Mouse (Mus musculus) intestine, embryonic 16.5 days (tissue): ENCODE data around the gene Unc93b1. TPM values are rescaled to one million over a fixed set of nuclear protein-coding genes. Genes with fewer than 3 reads are reported as not detected.

Experiments used
- ATAC-seq: fragments of 200-750 bp; cut with Nextera tagmentation; 2 replicates; pipeline ENCODE4 v1.8.0; 2017; ENCODE audit warnings: moderate TSS enrichment, moderate library complexity
- H3K27ac ChIP-seq: fragments of 300-500 bp; sonication (generic); 2 replicates; pipeline ENCODE4 v1.5.1; 2014; ENCODE audit warnings: mild to moderate bottlenecking, low read length
- H3K27me3 ChIP-seq: fragments of 300-500 bp; sonication (generic); replicated peaks from 2 replicates; pipeline ENCODE4 v1.6.1; 2014; ENCODE audit warnings: low read length, control low read depth, mixed read lengths; ENCODE audit not compliant: control insufficient read depth, insufficient read depth
- H3K36me3 ChIP-seq: fragments of 300-500 bp; sonication (generic); 2 replicates; pipeline ENCODE4 v1.6.1; 2014; ENCODE audit warnings: low read length, control low read depth; ENCODE audit not compliant: control insufficient read depth, insufficient read depth
- H3K4me1 ChIP-seq: fragments of 300-500 bp; sonication (generic); 2 replicates; pipeline ENCODE4 v1.6.1; 2014; ENCODE audit warnings: low read length, control low read depth, mixed read lengths; ENCODE audit not compliant: control insufficient read depth, insufficient read depth
- H3K4me2 ChIP-seq: fragments of 300-500 bp; sonication (generic); 2 replicates; pipeline ENCODE4 v1.6.1; 2014; ENCODE audit warnings: low read depth, low read length, control low read depth
- H3K4me3 ChIP-seq: fragments of 300-500 bp; sonication (generic); 2 replicates; pipeline ENCODE4 v1.5.1; 2014; ENCODE audit warnings: mild to moderate bottlenecking, low read length
- H3K9ac ChIP-seq: fragments of 300-500 bp; sonication (generic); 2 replicates; pipeline ENCODE4 v1.6.1; 2014; ENCODE audit warnings: low read depth, low read length
- H3K9me3 ChIP-seq: fragments of 300-500 bp; sonication (generic); 2 replicates; pipeline ENCODE4 v1.6.1; 2016; ENCODE audit warnings: low read length, control low read depth; ENCODE audit not compliant: control insufficient read depth
- WGBS: fragments of 180-500 bp; shearing (Covaris S2); extraction: QIAGEN DNeasy Blood & Tissue Kit; methylation state at CpG from one replicate; pipeline ENCODE4 v1.1.7; 2014; 5-methylcytosine and 5-hydroxymethylcytosine counted together
- polyA plus RNA-seq: library from polyadenylated mRNA; unstranded; fragments of >200 nt; fragmentation: Nextera tagmentation; extraction: Ambion mirVana; gene quantifications from 2 replicates; pipeline ENCODE4 v1.2.1, GENCODE M21; 2015

Gene Unc93b1
- 27.0 and 29.8 TPM in 2 replicates for polyA plus RNA-seq

DNA sequence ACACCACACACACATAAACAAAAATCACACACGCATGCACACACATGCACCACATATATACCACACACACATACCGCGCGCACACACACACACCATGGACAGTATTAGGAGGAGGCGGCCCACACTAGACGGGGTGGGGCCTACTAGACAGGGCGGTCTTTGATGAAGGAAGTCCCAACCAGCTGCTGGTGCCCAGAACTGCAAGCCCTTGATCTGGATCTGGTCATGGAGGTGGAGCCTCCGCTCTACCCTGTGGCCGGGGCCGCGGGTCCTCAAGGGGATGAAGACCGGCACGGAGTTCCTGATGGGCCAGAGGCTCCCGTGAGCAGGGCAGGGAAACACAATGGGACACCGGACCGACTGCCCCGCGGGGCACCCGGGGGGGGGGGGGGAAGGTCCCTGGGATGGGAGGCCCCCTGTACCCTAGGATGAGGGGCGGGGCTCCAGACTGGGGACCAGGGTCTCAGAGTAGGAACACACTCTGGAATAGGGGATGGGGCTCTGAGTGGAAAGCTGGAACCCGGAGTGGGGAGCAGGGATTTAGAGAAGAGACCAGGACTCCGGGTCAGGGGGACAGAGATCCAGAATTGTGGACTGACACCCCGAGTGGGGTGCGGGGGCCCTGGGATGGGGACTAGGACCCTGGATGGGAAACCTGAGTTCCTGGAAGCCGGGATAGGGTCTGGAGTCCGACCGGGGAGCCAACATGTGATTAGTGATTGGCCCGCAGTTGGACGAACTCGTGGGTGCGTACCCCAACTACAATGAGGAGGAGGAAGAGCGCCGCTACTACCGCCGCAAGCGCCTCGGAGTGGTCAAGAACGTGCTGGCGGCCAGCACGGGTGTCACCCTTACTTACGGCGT lies at the start of gene Unc93b1:
TSS of gene Unc93b1 (plus strand) at position 155 of the 864 bp plus-strand sequence.
- Histone ChIP-seq H3K27me3 (no peaks in the 10 kb centered on the region), H3K9me3 (no peaks in the 10 kb centered on the region), H3K9ac (peak within 1 kb of the TSS; percentile 74), H3K36me3 (no peaks in the 10 kb centered on the region), H3K4me2 (peak within 1 kb of the TSS; percentile 95), H3K4me1 (peaks cover 14% of the 10 kb centered on the region), H3K27ac (peak within 1 kb of the TSS; percentile 15; the same call in 1 of the 2 replicates), H3K4me3 (peak within 1 kb of the TSS; percentile 54)
- WGBS = 8% methylated on average over 42 of the region's 42 CpGs
- ATAC-seq = peak; percentile 88

DNA sequence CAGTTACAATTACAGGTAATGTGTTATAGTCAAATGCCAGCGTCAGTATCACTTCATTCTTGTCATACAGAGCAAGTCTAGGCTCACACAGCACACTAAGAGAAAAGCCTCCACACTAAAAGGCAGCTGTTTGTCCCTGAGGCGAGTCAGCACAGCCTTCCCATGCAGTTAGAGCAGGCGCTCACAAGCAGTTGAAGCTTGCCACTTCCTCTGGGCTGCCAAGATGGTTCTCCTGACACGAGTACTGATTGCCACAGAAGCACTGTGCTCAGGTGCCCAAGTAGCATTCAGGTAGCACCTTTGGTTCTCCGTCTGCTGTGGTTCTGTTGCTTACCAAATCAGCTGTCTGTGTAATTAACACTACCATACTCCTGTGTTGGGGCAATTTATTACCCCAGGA lies 45.9 kb upstream of the Unc93b1 start:
- H3K4me2 ChIP-seq = no peak overlapping the region
- peaks cover 19% of the 10 kb centered on the region for H3K36me3 ChIP-seq
- H3K9me3 ChIP-seq = no peaks in the 10 kb centered on the region
- H3K27me3 ChIP-seq = no peaks in the 10 kb centered on the region
- no peak for ATAC-seq
- H3K9ac ChIP-seq = no peak overlapping the region
- H3K4me1 ChIP-seq = no peaks in the 10 kb centered on the region
- no peak overlapping the region for H3K27ac ChIP-seq
- 90% methylated on average over 5 of the region's 5 CpGs for WGBS
- H3K4me3 ChIP-seq = no peak overlapping the region

DNA sequence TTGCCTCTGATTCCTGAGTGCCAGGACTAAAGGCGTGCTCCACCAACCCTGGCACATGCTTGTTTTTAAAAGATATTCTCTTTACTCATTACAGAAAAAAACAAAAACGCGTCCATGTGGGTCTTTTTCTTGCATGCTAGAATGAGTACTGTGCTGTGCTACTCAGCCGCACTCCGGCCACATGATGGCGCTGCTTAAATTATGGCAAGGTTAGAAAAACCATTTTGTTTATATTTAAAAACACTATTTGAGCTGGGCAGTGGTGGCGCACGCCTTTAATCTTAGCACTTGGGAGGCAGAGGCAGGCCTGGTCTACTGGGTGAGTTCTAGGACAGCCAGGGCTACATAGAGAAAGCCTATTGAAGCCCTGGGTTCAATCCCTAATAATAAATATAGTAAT lies 44.8 kb upstream of the Unc93b1 start:
- H3K4me1 ChIP-seq = no peaks in the 10 kb centered on the region
- no peaks in the 10 kb centered on the region for H3K9me3 ChIP-seq
- H3K27ac ChIP-seq = no peak overlapping the region
- 80% methylated on average over 8 of the region's 8 CpGs for WGBS
- H3K9ac ChIP-seq = no peak overlapping the region
- no peak overlapping the region for H3K4me3 ChIP-seq
- no peak for ATAC-seq
- H3K4me2 ChIP-seq = no peak overlapping the region
- peaks cover 22% of the 10 kb centered on the region for H3K36me3 ChIP-seq
- no peaks in the 10 kb centered on the region for H3K27me3 ChIP-seq

DNA sequence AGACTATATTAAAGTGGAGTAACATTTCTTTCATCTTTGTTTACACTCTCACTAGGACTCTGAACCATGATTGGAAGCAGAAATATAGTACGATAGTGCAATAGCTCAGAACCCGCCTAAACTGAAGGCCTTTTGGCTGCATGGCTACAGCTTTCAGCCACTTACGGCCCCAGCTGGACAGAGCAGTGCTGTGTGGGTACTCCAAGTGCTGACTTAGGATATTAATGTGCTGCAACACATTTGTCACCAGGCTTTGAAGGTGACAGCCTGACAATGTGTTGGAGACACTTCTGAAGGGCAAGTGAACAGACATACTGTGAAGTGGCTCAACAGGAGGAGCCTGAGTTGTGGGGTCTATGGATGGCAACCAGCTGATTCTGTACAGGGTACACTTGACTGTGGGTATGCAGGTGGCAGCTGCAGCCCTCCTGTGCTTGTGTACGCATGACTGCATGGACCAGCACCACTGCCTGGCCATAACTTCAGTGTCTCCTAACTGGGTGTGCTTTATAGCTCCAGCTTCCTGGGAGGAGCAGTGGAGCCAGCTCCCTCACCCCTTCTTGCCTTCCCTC lies 41.4 kb upstream of the Unc93b1 start:
- no peak overlapping the region for H3K27ac ChIP-seq

DNA sequence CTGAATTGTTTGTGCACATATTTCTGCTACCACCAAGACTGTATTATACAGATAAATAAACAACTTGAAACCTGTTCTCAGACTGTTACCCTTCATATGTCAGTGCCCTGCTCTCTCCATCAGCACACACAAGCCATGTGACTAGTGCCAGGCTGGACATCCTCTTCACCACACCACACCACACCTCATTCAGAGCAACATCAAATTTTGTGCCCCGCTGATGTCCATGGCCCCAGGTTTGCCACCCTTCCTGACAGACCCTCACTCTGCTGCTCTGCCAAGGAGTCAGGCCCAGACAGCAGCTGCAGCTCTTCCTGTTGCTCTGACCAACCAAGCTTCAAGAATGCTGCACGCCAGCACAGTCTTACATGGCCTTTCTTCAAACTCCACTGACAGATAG lies 40.7 kb upstream of the Unc93b1 start:
- H3K4me2 ChIP-seq = no peak overlapping the region
- ATAC-seq = no peak
- no peak overlapping the region for H3K9ac ChIP-seq
- peaks cover 19% of the 10 kb centered on the region for H3K36me3 ChIP-seq
- H3K4me3 ChIP-seq = no peak overlapping the region
- H3K27ac ChIP-seq = no peak overlapping the region
- WGBS = 89% methylated on average over 2 of the region's 2 CpGs
- H3K27me3 ChIP-seq = no peaks in the 10 kb centered on the region
- H3K9me3 ChIP-seq = no peaks in the 10 kb centered on the region
- H3K4me1 ChIP-seq = no peaks in the 10 kb centered on the region

More for the DNA sequence above, 41.4 kb upstream of the Unc93b1 start:
- 90% methylated on average over 4 of the region's 4 CpGs for WGBS
- no peaks in the 10 kb centered on the region for H3K27me3 ChIP-seq
- H3K36me3 ChIP-seq = peaks cover 22% of the 10 kb centered on the region
- no peaks in the 10 kb centered on the region for H3K4me1 ChIP-seq
- 0 out of 2 replicates have a peak, but pooled peaks have one; percentile 3 for ATAC-seq
- H3K9me3 ChIP-seq = no peaks in the 10 kb centered on the region
- no peak overlapping the region for H3K9ac ChIP-seq
- no peak overlapping the region for H3K4me3 ChIP-seq
- no peak overlapping the region for H3K4me2 ChIP-seq

DNA sequence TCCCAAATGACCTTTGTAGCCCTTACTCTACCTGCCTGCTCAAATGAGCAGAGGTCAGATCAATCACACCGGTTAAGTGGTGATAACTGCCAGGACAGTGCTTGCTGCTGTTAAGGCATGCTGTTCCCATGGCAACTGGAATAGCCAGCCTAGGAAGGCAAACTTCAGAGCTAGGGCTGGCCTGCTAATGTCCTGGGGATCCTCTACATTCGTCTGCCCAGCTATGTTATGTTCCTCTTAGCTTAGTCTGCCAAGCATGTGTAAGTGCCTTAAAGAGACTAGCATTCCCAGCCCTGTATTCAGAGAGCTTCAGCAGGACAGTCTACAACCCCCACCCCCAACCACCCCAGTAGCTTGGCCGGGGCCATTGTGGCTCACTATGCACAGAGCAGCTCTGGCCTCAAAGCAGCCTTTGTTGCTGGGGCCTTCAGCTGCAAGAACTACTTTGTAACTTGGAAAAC lies 39.8 kb upstream of the Unc93b1 start:
- H3K4me3 ChIP-seq = no peak overlapping the region
- H3K9ac ChIP-seq = no peak overlapping the region
- H3K9me3 ChIP-seq = no peaks in the 10 kb centered on the region
- no peaks in the 10 kb centered on the region for H3K27me3 ChIP-seq
- H3K27ac ChIP-seq = no peak overlapping the region
- peak; percentile 52 for ATAC-seq
- H3K36me3 ChIP-seq = peaks cover 19% of the 10 kb centered on the region
- 15% methylated on average over 3 of the region's 3 CpGs for WGBS
- no peak overlapping the region for H3K4me2 ChIP-seq
- no peaks in the 10 kb centered on the region for H3K4me1 ChIP-seq

DNA sequence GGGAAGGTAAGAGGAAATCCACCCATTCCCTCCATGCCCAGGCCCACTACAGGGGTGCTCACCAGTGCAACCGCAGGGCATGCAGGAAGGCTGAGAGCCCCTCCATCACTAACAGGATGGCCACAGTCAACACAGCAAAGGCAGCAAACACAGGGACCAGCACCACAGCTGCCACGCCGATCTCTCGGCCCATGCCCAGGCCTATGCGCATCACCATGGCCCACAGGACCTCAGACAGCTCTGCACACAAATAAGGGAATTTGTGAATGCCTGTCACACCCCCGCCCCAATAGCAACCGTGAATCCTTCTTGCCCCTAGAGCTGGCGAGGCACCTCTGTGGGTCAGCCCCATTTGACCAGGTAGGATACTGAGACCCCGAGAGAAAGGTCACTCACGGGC lies 38.8 kb upstream of the Unc93b1 start:
- WGBS = 95% methylated on average over 10 of the region's 10 CpGs
- H3K4me3 ChIP-seq = no peak overlapping the region
- H3K9me3 ChIP-seq = no peaks in the 10 kb centered on the region
- H3K4me2 ChIP-seq = no peak overlapping the region
- H3K4me1 ChIP-seq = no peaks in the 10 kb centered on the region
- H3K9ac ChIP-seq = no peak overlapping the region
- H3K27me3 ChIP-seq = no peaks in the 10 kb centered on the region
- no peak overlapping the region; the same call in 1 of the 2 replicates for H3K27ac ChIP-seq
- no peak for ATAC-seq
- peaks cover 16% of the 10 kb centered on the region for H3K36me3 ChIP-seq

DNA sequence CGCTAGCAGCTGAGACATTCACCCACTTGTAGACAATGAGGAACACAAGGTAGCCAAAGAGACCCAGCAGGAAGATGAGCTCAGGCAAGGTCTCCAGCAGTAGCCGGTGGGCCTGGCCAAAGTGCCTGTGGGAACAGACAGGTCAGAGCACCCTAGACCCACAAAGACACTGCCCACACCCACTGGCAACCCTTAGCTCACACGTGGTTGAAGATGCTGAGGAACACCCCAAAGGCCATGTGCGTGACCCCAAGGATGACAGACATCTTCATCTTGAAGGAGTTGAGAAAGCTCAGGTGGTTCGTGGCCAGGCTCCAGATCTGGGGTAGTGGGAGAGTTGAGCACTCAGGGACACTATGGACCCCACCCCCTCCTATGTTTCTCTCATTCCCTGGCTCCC lies 37.4 kb upstream of the Unc93b1 start:
- H3K36me3 ChIP-seq = peaks cover 24% of the 10 kb centered on the region
- no peak overlapping the region for H3K4me3 ChIP-seq
- no peaks in the 10 kb centered on the region for H3K9me3 ChIP-seq
- no peak overlapping the region for H3K27ac ChIP-seq
- no peaks in the 10 kb centered on the region for H3K27me3 ChIP-seq
- H3K9ac ChIP-seq = no peak overlapping the region
- no peak overlapping the region for H3K4me2 ChIP-seq
- no peak for ATAC-seq
- H3K4me1 ChIP-seq = no peaks in the 10 kb centered on the region
- WGBS = 91% methylated on average over 5 of the region's 5 CpGs

DNA sequence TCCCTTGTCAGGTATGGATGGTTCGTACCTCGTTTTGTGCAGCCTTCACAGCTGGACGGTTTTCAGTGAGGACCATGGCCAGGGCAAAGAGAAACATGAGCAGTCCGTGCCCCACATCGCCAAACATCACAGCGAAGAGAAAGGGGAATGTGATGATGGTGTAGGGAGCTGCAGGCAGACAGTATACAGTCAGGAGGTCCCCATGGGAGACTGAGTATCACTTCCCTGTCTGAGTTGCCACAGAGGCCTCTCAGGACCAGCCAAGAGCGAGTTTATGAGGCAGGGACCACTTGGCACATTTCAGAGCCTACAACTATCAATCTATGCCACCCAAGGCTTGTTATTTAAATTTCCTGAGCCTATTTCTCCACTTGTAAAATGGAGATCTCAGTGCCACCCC lies 36.0 kb upstream of the Unc93b1 start:
- no peak overlapping the region for H3K9ac ChIP-seq
- no peak for ATAC-seq
- H3K4me1 ChIP-seq = peaks cover 3% of the 10 kb centered on the region; the same call in 1 of the 2 replicates
- no peaks in the 10 kb centered on the region for H3K27me3 ChIP-seq
- no peak overlapping the region for H3K4me3 ChIP-seq
- no peak overlapping the region for H3K27ac ChIP-seq
- no peaks in the 10 kb centered on the region for H3K9me3 ChIP-seq
- H3K36me3 ChIP-seq = peaks cover 27% of the 10 kb centered on the region
- WGBS = 88% methylated on average over 7 of the region's 7 CpGs
- H3K4me2 ChIP-seq = no peak overlapping the region
